Mouse (Mus musculus): ENCODE data around the gene Gm10974. TPM values are rescaled to one million over a fixed set of nuclear protein-coding genes. Genes with fewer than 3 reads are reported as not detected.

Gene Gm10974
- total RNA-seq, 1 experiment from 2014 or later, result not detected

GRCm38 (mm10) chr7:66355791-66356522 lies 9.7 kb upstream of the Gm10974 start:
- ATAC-seq (ENCODE audit: extremely low read depth, insufficient number of reproducible peaks, low FRiP score, poor library complexity, severe bottlenecking), result no peak

DNA sequence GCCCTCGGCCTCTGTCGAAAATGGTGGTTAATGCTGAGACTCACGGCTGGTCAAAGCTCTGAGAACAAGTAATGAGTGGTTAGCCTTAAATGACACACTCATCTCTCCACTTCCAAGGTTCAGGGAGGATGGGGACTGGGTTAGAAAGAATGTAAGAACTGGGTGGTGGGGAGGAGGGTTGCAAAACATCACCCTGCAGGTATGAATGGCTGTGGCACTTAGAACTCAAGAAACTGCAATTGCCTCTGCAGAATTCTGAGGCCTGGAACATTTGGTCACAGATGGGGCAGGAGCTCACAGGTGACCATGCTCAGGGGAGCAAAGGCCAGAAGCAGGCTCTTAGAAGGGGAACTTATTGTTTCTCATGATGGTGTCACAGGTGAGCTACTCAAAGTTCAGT lies 7.2 kb upstream of the Gm10974 start:
- ATAC-seq (ENCODE audit: extremely low read depth, insufficient number of reproducible peaks, low FRiP score, poor library complexity, severe bottlenecking), result no peak

DNA sequence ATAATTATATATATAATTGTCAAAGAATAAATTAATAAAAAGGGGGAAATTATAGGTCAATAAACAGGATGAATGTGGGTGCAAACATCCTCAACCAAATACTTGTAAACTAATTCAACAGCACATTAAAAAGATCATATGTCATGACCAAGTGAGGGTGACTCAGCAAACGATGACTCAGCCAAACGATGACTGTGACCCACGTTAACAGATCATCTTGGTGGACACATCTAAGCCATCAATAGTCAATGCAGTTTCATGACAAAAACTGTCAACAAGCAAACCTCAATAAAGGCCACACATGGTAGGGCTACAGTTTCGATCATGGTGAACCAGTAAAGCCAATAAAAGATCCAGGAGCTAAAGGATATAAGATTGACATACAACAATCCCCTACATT lies 6.7 kb upstream of the Gm10974 start:
- ATAC-seq (ENCODE audit: extremely low read depth, insufficient number of reproducible peaks, low FRiP score, poor library complexity, severe bottlenecking), result no peak

DNA sequence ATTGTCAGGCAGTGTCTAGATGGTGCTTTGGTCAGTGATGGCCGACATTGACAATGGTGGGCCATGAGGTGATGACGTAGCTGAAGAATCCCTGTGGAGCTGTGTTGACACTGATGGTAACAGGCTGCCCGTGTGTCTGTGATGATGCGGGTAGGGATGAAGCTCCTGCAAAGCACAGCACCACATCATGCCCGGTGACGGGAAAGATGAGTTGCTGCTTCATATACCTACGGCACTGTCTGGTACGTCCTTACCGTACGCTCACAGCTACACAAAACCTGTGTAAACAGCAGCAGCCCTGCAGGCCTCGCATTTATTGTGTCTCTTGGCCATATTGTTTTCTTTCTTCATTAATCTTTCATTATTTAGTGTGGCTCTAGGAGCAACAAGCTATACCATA lies 1.2 kb upstream of the Gm10974 start:
- no peak for ATAC-seq (ENCODE audit: extremely low read depth, insufficient number of reproducible peaks, low FRiP score, poor library complexity, severe bottlenecking)

DNA sequence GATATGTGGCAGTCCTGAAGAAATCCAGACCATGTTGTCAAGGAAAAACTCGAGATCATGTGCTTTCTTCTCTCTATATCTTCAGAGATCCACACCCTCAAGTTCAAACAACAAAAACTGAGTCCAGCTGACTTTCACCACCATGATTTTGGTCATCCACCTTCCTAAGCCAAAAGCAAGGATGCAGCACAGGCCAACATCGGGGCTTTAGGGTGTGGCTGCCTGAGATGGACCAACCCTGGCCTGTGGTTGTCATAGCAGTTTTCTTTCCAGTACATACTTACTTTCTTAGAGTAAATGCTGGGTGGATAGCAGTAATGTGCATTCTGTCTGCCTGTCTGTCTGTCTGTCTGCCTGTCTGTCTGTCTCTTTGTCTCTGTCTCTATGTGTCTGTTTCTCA lies 294 bp upstream of the Gm10974 start:
- ATAC-seq (ENCODE audit: extremely low read depth, insufficient number of reproducible peaks, low FRiP score, poor library complexity, severe bottlenecking), result no peak

- no peak for ATAC-seq (ENCODE audit: extremely low read depth, insufficient number of reproducible peaks, low FRiP score, poor library complexity, severe bottlenecking)
Observed at GRCm38 (mm10) chr7:66369071-66369933, 3.6 kb downstream of the Gm10974 start.

DNA sequence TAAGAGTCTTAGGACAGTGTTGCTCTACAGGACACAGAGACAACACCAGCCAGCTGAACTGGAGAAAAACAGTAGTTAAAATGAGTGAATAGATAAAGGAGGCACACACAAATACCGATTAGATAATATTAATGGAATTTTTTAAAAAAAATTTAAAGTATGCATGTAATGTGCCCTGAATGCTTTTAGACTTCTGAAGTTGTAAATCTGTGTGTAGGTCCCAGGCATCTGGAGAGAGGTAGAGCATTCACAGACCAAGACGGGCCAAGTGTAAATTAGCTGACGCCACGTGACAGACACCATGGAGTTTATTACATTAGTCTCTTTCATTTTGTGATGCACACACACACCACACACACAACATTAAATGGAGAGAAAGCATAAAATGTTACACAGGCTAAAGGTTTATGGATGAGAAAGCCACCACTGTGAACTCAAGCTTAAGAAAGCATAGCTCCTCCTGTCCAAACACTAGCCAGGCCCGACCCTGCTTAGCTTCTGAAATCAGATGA lies 4.3 kb downstream of the Gm10974 start:
- ATAC-seq (ENCODE audit: extremely low read depth, insufficient number of reproducible peaks, low FRiP score, poor library complexity, severe bottlenecking), result no peak

DNA sequence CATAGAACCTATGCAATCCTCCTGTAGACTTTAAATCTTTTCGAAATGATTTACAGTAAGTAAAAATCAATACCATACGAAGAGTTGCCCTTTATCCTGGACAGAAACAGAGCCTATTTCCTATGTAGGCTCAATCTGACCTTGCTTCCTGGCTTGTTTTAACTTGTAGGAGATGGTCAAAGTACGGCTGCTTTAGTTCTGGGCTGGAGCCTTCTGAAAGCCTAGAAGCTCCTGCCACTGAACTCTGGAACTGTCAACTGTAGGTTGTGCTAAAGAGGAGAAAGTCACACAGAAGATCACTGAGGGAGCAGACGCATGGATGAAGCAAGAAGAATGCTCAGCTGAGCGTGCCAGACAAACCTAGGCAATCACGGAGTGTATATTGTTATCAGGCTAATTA lies 5.3 kb downstream of the Gm10974 start:
- ATAC-seq (ENCODE audit: extremely low read depth, insufficient number of reproducible peaks, low FRiP score, poor library complexity, severe bottlenecking), result no peak

DNA sequence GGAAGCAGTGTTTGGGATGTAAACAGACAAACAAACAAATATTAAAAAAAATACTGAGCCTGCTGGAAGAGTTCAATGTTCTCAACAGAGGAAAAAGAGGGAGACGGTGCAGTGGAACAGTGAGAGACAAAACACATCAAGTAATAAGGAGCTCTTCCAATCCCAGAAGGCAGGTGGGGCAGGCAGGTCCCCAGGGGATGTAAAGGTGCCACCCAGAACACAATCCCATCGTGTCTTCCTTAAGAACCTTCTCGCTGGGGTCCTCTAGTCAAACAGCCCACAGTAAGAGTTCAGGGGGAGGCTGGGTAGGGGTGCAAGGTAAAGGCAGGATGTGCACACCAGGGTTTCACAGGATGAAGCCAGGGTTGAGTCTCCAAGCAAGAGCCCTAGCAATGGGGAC lies 7.7 kb downstream of the Gm10974 start:
- ATAC-seq (ENCODE audit: extremely low read depth, insufficient number of reproducible peaks, low FRiP score, poor library complexity, severe bottlenecking), result no peak

- ATAC-seq (ENCODE audit: extremely low read depth, insufficient number of reproducible peaks, low FRiP score, poor library complexity, severe bottlenecking), result no peak
Observed at GRCm38 (mm10) chr7:66375736-66376135, 10.0 kb downstream of the Gm10974 start.

- ATAC-seq (ENCODE audit: extremely low read depth, insufficient number of reproducible peaks, low FRiP score, poor library complexity, severe bottlenecking), result no peak
Observed at GRCm38 (mm10) chr7:66376560-66376959, 10.9 kb downstream of the Gm10974 start.

- peak; percentile 53; the same call in 1 of the 2 replicates for ATAC-seq (ENCODE audit: extremely low read depth, insufficient number of reproducible peaks, low FRiP score, poor library complexity, severe bottlenecking)
Observed at GRCm38 (mm10) chr7:66384213-66384612, 18.5 kb downstream of the Gm10974 start.

DNA sequence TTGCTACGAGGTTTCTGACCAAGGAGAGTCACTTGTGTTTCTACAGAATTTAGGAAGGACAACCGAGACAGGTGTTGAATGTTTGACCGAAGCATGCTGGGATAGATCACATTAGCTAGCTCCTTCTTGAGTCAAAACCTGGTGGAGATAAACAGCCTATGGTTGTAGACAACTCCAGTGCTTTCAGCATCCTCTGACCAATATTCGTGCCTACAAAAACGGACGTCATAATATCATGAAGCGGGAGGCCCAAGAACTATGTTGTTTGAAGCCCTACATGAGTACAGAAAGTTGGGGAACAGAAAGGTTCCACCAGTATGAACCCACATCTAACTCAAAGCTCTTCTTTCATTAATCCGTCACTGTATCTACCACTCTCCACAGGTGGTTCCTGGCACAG lies 19.2 kb downstream of the Gm10974 start:
- no peak for ATAC-seq (ENCODE audit: extremely low read depth, insufficient number of reproducible peaks, low FRiP score, poor library complexity, severe bottlenecking)

DNA sequence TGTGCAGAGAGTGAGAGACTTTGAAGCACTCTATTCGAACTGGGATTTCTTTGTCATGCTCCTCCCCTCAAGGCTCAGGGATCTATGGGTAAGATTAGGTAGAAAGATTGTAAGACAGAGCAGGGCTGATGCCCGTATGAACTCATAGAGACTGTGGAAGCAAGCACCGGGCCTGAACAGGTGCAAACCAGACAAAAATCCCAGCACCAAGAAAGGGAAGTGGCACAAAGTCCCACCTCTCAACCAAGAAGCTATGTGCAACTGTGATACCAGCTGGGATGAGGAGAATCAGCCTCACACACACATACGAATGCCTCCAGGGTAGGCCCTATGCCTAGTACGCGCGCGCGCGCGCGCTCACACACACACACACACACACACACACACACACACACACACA lies 20.1 kb downstream of the Gm10974 start:
- no peak for ATAC-seq (ENCODE audit: extremely low read depth, insufficient number of reproducible peaks, low FRiP score, poor library complexity, severe bottlenecking)

DNA sequence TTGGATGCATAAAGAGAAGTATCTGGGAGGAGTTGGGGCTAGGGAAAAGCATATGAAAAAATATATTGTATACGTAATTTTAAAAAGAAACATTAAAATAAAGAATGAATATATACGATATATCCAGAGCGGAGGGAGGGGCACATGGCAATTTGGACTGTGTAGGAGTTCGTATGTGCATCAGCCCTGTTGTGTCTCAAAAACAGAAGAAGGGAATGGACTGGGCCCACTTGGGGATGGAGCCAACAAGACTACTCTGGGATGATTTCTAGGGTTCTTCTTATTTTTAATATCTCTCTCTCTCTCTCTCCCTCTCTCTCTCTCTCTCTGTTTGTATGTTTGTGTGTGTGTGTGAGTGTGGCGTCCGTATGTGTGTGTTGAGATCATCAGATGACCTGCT lies 20.7 kb downstream of the Gm10974 start:
- no peak for ATAC-seq (ENCODE audit: extremely low read depth, insufficient number of reproducible peaks, low FRiP score, poor library complexity, severe bottlenecking)

- no peak for ATAC-seq (ENCODE audit: extremely low read depth, insufficient number of reproducible peaks, low FRiP score, poor library complexity, severe bottlenecking)
Observed at GRCm38 (mm10) chr7:66387419-66387812, 21.7 kb downstream of the Gm10974 start.

DNA sequence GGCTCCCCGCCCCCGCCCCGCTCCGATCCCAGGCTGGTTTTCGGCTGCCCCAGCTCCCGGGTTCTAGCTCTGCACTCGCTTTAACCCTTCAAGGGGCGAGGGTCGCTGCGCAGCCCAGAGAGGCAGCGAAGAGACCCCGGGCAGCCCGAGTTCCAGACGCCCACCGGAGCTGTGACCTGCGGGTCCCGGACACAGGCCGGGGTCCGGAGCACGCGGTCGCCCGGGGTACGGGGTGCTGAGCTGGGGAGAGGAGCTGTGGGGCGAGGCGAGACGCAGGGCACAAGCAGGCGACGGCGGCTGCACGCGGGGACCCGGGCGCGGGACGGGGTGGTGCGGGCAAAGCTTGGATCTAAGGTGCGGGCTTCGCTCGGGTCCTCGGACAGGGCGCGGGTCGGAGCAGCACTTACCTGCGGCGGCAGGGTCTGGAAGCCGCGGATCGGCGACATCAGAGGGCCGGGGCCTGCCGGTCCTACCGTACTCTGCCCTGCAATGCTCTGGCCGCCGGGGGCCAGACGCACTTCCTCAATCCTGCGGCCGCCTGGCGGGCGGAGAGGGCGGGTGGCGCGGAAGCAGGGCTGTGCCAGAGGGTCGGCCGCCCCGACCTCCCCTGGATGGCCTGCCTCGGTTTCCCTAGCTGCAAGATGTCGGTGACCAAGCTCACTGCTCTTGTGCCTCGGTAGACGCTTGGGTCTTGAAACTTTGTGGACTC lies 22.3 kb downstream of the Gm10974 start, which contains the start of gene Lrrk1:
Gene Lrrk1, minus strand, starts transcription at position 538 of the 709 bp plus-strand sequence.
- peak; percentile 65 for ATAC-seq (ENCODE audit: extremely low read depth, insufficient number of reproducible peaks, low FRiP score, poor library complexity, severe bottlenecking)

DNA sequence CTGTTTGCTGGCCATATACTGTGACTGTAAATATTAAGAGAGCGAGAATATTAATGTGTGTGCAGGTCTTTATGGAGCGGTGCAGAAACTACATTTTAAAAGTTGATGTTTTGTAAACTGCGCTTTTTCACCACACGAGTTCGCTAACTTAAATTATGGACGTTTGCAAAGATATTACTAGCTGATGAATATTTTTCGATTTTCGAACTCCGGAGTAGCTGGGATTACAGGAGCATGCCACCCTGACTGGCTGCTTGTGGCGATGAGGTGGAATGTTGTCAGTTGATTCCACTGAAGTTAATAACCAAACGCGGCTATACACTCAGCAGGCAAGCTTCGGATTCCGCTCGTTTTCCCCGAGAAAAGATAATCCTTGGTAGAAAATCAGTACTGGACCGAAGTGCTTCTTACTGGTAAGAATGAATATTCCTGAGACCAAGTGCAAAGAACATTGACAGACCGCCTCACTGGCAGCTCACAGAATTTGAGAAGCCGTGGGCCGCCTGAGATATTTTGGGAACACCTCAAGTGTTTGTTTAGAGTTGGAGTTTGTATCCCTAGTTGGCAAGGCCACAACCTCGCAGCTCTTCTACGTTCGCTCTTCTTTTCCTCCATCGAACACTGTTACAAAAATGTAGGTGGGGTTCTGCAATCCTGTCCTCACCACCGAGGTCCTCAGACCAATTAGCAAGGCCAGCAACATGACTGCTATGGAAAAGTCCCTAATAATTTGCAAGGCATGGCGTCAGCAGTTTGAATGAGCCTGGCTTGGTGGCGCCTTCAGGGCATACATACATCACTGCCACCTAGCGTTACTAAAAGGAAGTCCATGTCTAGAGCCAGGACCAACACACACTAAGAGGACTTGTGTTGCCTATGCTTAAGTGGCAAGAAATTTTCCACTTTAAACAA lies 23.2 kb downstream of the Gm10974 start:
- ATAC-seq (ENCODE audit: extremely low read depth, insufficient number of reproducible peaks, low FRiP score, poor library complexity, severe bottlenecking), result peak; percentile 85

Data from neutrophil, adult 5-6 weeks (primary cell).